Mouse (Mus musculus) forebrain, embryonic 14.5 days (tissue): ENCODE measurements around the gene Methig1. TPM values are rescaled to one million over a fixed set of nuclear protein-coding genes. Genes with fewer than 3 reads are reported as not detected.
A peak's percentile ranks its signal among the peaks of the same experiment; 100 is the strongest.
"Not testable (repeated sequence)": the region's sequence is repeated elsewhere in the genome, so short reads cannot be mapped to it uniquely, and the experiment has no call there.

Source experiments
- ATAC-seq: fragments of 200-750 bp; cut with Nextera tagmentation; 2 replicates; pipeline ENCODE4 v1.8.0; 2017; ENCODE audit warnings: mild to moderate bottlenecking, moderate library complexity
- DNase-seq: peaks from one replicate; pipeline ENCODE4 v3.0.0-alpha.2; 2015; ENCODE audit warnings: low spot score
- H3K27ac ChIP-seq: fragments of 300-500 bp; sonication (generic); 2 replicates; pipeline ENCODE4 v1.5.1; 2014; ENCODE audit warnings: low read depth, mild to moderate bottlenecking, control low read depth, low read length, moderate library complexity
- H3K27me3 ChIP-seq: fragments of 300-500 bp; sonication (generic); replicated peaks from 2 replicates; pipeline ENCODE4 v1.6.1; 2014; ENCODE audit warnings: low read length, control low read depth, mixed read lengths; ENCODE audit not compliant: control insufficient read depth, insufficient read depth
- H3K36me3 ChIP-seq: fragments of 300-500 bp; sonication (generic); 2 replicates; pipeline ENCODE4 v1.6.1; 2014; ENCODE audit warnings: low read length, control low read depth; ENCODE audit not compliant: control insufficient read depth, insufficient read depth
- H3K4me1 ChIP-seq: fragments of 300-500 bp; sonication (generic); 2 replicates; pipeline ENCODE4 v1.6.1; 2014; ENCODE audit warnings: antibody characterized with exemption, low read length, control low read depth; ENCODE audit not compliant: control insufficient read depth, insufficient read depth
- H3K4me2 ChIP-seq: fragments of 300-500 bp; sonication (generic); 2 replicates; pipeline ENCODE4 v1.6.1; 2014; ENCODE audit warnings: mild to moderate bottlenecking, control low read depth, low read length
- H3K4me3 ChIP-seq: fragments of 300-500 bp; sonication (generic); 2 replicates; pipeline ENCODE4 v1.5.1; 2014; ENCODE audit warnings: low read depth, low read length, control low read depth
- H3K9ac ChIP-seq: fragments of 300-500 bp; sonication (generic); 2 replicates; pipeline ENCODE4 v1.6.1; 2014; ENCODE audit warnings: mild to moderate bottlenecking, low read length, control low read depth, moderate library complexity
- H3K9me3 ChIP-seq: fragments of 300-500 bp; sonication (generic); replicated peaks from 2 replicates; pipeline ENCODE4 v1.6.1; 2016; ENCODE audit warnings: low read length, control low read depth, mixed read lengths; ENCODE audit not compliant: control insufficient read depth
- WGBS: fragments of 180-500 bp; shearing (Covaris S2); extraction: QIAGEN DNeasy Blood & Tissue Kit; methylation state at CpG from one replicate; pipeline ENCODE4 v1.1.7; 2014; 5-methylcytosine and 5-hydroxymethylcytosine counted together
- polyA plus RNA-seq: library from polyadenylated mRNA; unstranded; fragments of >200 nt; fragmentation: Nextera tagmentation; extraction: Ambion mirVana; gene quantifications from 2 replicates; pipeline ENCODE4 v1.2.1, GENCODE M21; 2014

Methig1 gene
- polyA plus RNA-seq, 1 experiment from 2014 or later = not detected

- not testable (repeated sequence) for H3K9ac ChIP-seq, H3K4me2 ChIP-seq, H3K27ac ChIP-seq, H3K9me3 ChIP-seq, H3K4me1 ChIP-seq, H3K27me3 ChIP-seq, DNase-seq, H3K36me3 ChIP-seq, H3K4me3 ChIP-seq
- WGBS = 25% methylated on average over 2 of the region's 10 CpGs
- ATAC-seq = peak; percentile 58; the same call in 1 of the 2 replicates
Measured at GRCm38 (mm10) chr15:100332077-100332961, 20.6 kb upstream of the Methig1 start.

DNA sequence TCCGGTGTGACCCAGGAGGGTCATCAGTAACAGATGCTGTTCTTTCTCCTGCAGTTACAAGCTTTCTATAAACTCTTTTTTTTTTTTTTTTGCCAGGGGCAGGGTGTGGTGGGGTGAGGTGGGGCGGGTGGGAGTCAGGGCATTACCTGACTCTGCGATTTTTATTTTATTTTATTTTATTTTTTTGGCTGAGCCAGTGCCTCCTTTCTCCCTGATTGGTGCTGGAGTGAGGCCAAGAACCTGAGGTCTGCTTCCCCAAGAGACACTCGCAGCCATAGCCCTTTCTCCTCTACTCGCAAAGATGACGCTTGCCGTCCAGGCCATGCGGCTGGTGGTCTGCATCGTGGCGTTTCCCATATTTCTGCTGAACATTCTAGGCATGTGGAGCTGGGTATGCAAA is 18.3 kb upstream of the Methig1 start, which contains the start of gene Mettl7a3:
Gene Mettl7a3, plus strand, starts transcription at position 301 of the 400 bp plus-strand sequence.
- H3K4me2 ChIP-seq = no peak within 1 kb of the TSS
- no peaks in the 10 kb centered on the region for H3K27me3 ChIP-seq
- H3K36me3 ChIP-seq = no peaks in the 10 kb centered on the region
- H3K9ac ChIP-seq = no peak within 1 kb of the TSS
- ATAC-seq (no peak), DNase-seq (no peak)
- no peak within 1 kb of the TSS for H3K4me3 ChIP-seq
- H3K27ac ChIP-seq = no peak within 1 kb of the TSS
- WGBS = 79% methylated on average over 10 of the region's 10 CpGs
- no peaks in the 10 kb centered on the region for H3K4me1 ChIP-seq
- H3K9me3 ChIP-seq = no peaks in the 10 kb centered on the region

- not testable (repeated sequence) for H3K27ac ChIP-seq, H3K9me3 ChIP-seq, DNase-seq, H3K4me1 ChIP-seq, H3K4me2 ChIP-seq, H3K27me3 ChIP-seq, H3K36me3 ChIP-seq, ATAC-seq, H3K4me3 ChIP-seq, H3K9ac ChIP-seq
Measured at GRCm38 (mm10) chr15:100337328-100337727, 15.6 kb upstream of the Methig1 start.

DNA sequence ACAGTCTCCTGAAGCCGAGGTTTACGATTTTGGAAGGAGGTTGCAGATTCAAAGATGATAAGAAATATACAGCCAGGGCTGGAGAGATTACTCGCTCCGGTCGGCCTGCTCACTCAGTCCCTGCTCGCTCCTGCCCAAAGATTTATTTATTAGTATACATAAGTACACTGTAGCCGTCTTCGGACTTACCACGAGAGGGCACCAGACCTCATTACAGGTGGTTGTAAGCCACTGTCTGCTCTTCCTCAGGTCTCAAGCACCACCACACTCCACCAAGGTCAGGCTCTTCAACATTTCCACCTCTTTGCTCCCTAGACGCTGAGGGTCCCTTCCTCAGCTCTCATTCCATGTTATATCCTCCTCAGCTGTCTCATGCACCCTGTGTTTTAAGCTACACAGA is 15.1 kb upstream of the Methig1 start:
- not testable (repeated sequence) for H3K4me3 ChIP-seq, H3K36me3 ChIP-seq, H3K27me3 ChIP-seq, ATAC-seq, H3K9me3 ChIP-seq, H3K4me2 ChIP-seq, H3K9ac ChIP-seq, H3K27ac ChIP-seq, H3K4me1 ChIP-seq
- 32% methylated on average over 7 of the region's 10 CpGs for WGBS
- DNase-seq = peak; percentile 45

DNA sequence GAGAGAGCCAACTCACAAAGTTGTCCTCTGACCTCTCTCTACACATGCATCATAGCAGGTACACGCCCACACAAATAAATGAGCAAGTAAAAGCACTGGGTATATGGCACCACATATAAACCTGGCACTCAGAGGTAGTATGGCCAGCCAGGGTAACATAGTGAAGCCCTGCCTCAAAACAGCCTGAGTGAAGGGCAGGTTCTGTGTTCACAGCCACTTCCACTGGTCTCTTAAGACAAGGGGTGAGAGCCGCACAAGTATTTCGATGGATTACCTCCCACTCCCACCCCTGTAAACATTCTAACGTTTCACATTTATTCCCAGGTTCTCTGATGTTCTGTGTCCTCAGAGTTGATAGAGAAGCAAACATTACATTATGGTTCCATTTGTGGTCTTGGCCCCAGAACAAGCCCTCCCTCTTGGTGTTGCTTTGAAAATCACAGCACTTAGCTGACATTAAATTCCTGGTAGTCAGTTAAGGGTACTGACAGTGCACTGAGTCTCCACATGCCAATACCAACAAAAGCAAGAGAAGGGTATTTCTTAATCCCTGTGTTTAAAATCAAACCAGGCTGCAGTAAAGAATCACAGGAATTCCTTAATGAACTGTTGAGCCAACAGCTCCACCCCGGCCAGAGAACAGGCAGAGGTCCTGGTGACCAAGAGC is 11.5 kb upstream of the Methig1 start:
- H3K4me1 ChIP-seq = not testable (repeated sequence)
- WGBS = 68% methylated on average over 4 of the region's 5 CpGs

DNA sequence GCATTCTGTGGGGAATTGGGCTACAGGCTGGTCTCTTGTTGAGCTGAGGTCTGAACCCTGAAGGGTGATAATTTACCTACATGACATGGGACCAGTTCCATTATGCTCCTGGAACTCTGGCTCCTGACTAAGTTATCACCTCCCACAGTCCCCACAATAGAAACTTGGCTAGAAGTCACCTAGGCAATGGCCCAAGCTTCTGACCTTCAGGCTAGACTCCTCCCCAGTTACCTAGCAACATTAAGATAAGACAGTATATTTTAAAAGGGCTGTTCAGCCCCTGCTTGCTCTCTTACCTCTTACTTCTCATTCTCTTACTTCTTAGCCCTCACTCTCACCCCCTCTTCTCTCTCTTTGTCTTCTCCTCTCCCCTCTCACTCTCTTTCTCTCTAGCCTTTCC is 7.5 kb upstream of the Methig1 start:
- no peak overlapping the region for H3K4me2 ChIP-seq
- DNase-seq = no peak
- H3K9ac ChIP-seq = no peak overlapping the region
- no peak for ATAC-seq
- H3K9me3 ChIP-seq = no peaks in the 10 kb centered on the region
- H3K4me3 ChIP-seq = no peak overlapping the region
- no peaks in the 10 kb centered on the region for H3K4me1 ChIP-seq
- no peaks in the 10 kb centered on the region for H3K36me3 ChIP-seq
- H3K27ac ChIP-seq = no peak overlapping the region
- H3K27me3 ChIP-seq = no peaks in the 10 kb centered on the region

More for the DNA sequence above, 11.5 kb upstream of the Methig1 start:
- H3K27ac ChIP-seq, H3K27me3 ChIP-seq, H3K4me2 ChIP-seq, ATAC-seq, H3K4me3 ChIP-seq, DNase-seq, H3K36me3 ChIP-seq, H3K9me3 ChIP-seq, H3K9ac ChIP-seq: not testable (repeated sequence)

DNA sequence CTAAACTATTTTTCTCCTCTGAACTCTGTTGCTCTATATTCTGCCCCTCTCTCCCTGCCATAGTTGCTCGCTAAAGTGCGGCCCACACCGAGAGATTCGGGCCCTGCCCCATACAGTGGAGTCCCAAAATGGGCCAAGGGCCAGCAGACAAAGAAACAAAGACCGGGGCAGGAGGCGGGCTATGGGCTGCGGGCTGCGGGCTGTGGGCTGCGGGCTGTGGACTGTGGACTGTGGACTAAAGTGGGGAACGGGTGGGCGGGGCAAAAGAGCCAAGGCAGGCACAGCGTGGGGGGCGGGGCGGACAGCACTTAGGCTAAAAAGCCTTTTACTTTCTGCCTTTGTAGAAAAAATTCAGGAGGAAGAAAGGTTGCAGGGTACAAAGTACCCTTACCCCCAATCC is 6.2 kb upstream of the Methig1 start:
- no peak for ATAC-seq
- no peak overlapping the region for H3K4me2 ChIP-seq
- no peak overlapping the region for H3K9ac ChIP-seq
- DNase-seq = peak; percentile 3
- H3K27me3 ChIP-seq = no peaks in the 10 kb centered on the region
- H3K9me3 ChIP-seq = no peaks in the 10 kb centered on the region
- no peaks in the 10 kb centered on the region for H3K4me1 ChIP-seq
- WGBS = 44% methylated on average over 14 of the region's 14 CpGs
- H3K4me3 ChIP-seq = no peak overlapping the region
- H3K27ac ChIP-seq = no peak overlapping the region
- no peaks in the 10 kb centered on the region for H3K36me3 ChIP-seq

DNA sequence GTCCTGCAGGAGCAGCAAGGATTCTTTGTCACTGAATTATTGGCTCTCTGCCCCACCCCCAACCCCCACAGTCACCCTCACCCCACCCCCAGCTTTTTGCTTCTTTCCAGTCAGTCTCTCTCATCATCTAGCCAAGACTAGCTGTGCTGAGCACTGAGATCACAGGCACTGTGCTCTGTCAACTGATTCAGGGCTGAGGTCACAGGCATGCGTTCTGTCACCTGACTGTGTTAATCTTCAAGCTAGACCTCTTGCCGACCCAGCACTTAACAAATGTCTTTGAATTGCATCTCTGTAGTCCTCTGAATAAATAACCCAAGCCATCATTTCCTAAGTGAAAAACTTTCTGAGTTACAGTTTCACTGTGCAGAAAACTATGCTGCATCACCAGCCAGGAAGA is 3.5 kb upstream of the Methig1 start:
- 66% methylated on average over 2 of the region's 2 CpGs for WGBS
- H3K4me1 ChIP-seq = no peaks in the 10 kb centered on the region
- H3K4me2 ChIP-seq = no peak overlapping the region
- H3K27me3 ChIP-seq = no peaks in the 10 kb centered on the region
- no peaks in the 10 kb centered on the region for H3K36me3 ChIP-seq
- ATAC-seq (no peak), DNase-seq (no peak)
- no peak overlapping the region for H3K9ac ChIP-seq
- H3K27ac ChIP-seq = no peak overlapping the region
- no peak overlapping the region for H3K4me3 ChIP-seq
- H3K9me3 ChIP-seq = no peaks in the 10 kb centered on the region

GRCm38 (mm10) chr15:100351501-100352060 is 1.4 kb upstream of the Methig1 start:
- Histone ChIP-seq H3K9ac (no peak overlapping the region), H3K4me1 (no peaks in the 10 kb centered on the region), H3K4me3 (no peak overlapping the region), H3K4me2 (no peak overlapping the region), H3K27ac (no peak overlapping the region), H3K27me3 (no peaks in the 10 kb centered on the region), H3K36me3 (no peaks in the 10 kb centered on the region), H3K9me3 (no peaks in the 10 kb centered on the region)
- no peak for DNase-seq
- WGBS = 75% methylated on average over 6 of the region's 6 CpGs
- ATAC-seq = no peak
